Mouse (Mus musculus): ENCODE measurements at regions not wholly inside any gene's neighbourhood (a gene's known extent, or its start where the extent isn't known, plus 50 kb on each side); places are given as distances from the start of the nearest gene placed in this dataset.

DNA sequence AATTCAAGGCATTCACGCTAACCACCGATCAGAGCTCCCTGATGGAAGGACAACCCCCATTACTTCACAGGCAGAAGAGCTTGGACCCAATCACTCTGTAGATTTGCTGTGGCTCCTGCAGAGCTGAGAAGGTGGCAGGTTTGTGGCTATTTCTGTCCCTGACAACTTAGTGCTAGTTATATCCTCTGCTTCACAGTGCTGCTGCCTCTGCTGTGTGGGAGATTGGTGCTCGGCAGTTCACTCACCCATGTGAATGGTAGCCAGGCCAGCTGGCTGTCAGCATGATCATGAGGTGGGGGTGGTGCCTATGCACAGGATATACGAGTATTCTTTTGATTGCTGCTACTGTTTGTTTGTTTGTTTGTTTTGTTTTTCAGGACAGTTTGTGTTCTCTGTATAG lies 113.9 kb downstream of the Gm10131 start:
- Histone ChIP-seq H3K4me1 (ENCODE audit: insufficient read depth, low read depth, low read length) (peaks cover 8% of the 10 kb centered on the region), H3K36me3 (ENCODE audit: insufficient read depth, low read length) (no peaks in the 10 kb centered on the region), H3K9ac (replicated peaks; ENCODE audit: low read depth) (no peak overlapping the region), H3K9me3 (ENCODE audit: low read length) (no peaks in the 10 kb centered on the region), H3K4me2 (replicated peaks; ENCODE audit: low read depth, low read length) (no peak overlapping the region), H3K4me3 (ENCODE audit: low read depth, low read length) (no peak overlapping the region), H3K27me3 (replicated peaks; ENCODE audit: insufficient read depth, low read length) (no peaks in the 10 kb centered on the region), H3K27ac (ENCODE audit: low read length) (no peak overlapping the region)
- TF ChIP-seq CTCF (IDR thresholded peaks at IDR 0.05) = no peak
- no peak for TF ChIP-seq EP300 (IDR thresholded peaks at IDR 0.05)
- ATAC-seq = no peak
- 39% methylated on average over 4 of the region's 4 CpGs for WGBS
- DNase-seq (ENCODE audit: low spot score) = no peak

- H3K9ac ChIP-seq (replicated peaks; ENCODE audit: low read depth) = no peak overlapping the region
- ATAC-seq = peak; percentile 98
- no peaks in the 10 kb centered on the region for H3K27me3 ChIP-seq (replicated peaks; ENCODE audit: insufficient read depth, low read length)
- H3K4me3 ChIP-seq (ENCODE audit: low read depth, low read length) = no peak overlapping the region
- WGBS = 16% methylated on average over 11 of the region's 11 CpGs
- peaks cover 10% of the 10 kb centered on the region for H3K4me1 ChIP-seq (ENCODE audit: insufficient read depth, low read depth, low read length)
- H3K27ac ChIP-seq (ENCODE audit: low read length) = peak overlapping the region; percentile 80
- no peaks in the 10 kb centered on the region for H3K9me3 ChIP-seq (ENCODE audit: low read length)
- TF ChIP-seq CTCF (IDR thresholded peaks at IDR 0.05) (no peak), EP300 (IDR thresholded peaks at IDR 0.05) (peak; percentile 96)
- H3K4me2 ChIP-seq (replicated peaks; ENCODE audit: low read depth, low read length) = no peak overlapping the region
- H3K36me3 ChIP-seq (ENCODE audit: insufficient read depth, low read length) = no peaks in the 10 kb centered on the region
- peak; percentile 94 for DNase-seq (ENCODE audit: low spot score)
These were observed 118.6 kb downstream of the Gm10131 start for GRCm38 (mm10) chr8:33992946-33993345.

DNA sequence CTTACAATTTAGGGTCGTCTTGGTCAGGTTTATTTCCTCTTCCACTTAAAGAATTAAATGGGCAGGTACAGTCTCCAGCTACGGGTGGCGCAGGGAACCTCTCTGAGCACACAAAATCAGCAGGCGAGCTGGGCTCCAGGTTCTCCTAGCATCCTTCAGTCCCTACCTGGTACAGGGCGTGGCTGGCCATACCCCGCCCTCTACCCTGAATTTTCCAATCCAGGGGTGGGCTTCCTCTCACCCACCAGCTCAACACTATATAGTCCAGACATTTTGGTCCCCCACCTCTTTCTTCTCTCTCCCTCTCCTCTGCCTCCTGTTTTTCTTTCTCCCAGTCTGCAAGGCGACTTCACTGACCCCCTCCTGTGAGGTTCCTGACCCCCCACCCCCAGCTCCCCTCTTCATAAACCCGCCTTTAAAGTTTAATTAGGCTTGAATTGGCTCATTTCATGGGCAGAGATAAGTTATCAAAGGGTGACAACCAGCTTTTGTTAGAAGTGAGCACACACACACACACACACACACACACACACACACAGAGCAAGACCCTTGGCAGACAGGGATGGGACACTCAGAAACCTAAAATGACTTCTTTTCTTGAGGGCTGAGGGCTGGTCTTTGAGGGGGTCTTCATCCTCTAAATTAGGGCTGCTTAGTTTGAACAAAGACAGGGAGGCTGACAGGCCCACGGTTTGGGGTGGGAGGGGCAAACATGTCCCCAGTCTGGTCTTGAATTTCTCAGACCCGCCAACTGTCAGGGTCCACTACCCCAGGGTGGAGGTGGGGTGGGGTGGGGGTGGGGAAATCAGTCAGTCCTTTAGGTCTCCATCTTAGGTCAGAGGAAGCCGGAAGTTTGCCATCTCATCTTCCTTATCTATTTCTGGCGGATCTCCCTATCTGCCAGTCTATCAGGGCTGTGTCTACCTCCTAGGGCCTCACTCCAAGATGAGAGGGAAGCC lies 119.3 kb downstream of the Gm10131 start:
- DNase-seq (ENCODE audit: low spot score) (no peak), ATAC-seq (peak; percentile 23)
- Histone ChIP-seq H3K9ac (replicated peaks; ENCODE audit: low read depth) (no peak overlapping the region), H3K27me3 (replicated peaks; ENCODE audit: insufficient read depth, low read length) (no peaks in the 10 kb centered on the region), H3K4me3 (ENCODE audit: low read depth, low read length) (no peak overlapping the region), H3K9me3 (ENCODE audit: low read length) (no peaks in the 10 kb centered on the region), H3K27ac (ENCODE audit: low read length) (peak overlapping the region; percentile 80), H3K36me3 (ENCODE audit: insufficient read depth, low read length) (no peaks in the 10 kb centered on the region), H3K4me1 (ENCODE audit: insufficient read depth, low read depth, low read length) (peaks cover 10% of the 10 kb centered on the region), H3K4me2 (replicated peaks; ENCODE audit: low read depth, low read length) (peak overlapping the region; percentile 28; the same call in 1 of the 2 replicates)
- TF ChIP-seq CTCF (IDR thresholded peaks at IDR 0.05) (no peak), EP300 (IDR thresholded peaks at IDR 0.05) (no peak)
- WGBS = 47% methylated on average over 12 of the region's 12 CpGs

DNA sequence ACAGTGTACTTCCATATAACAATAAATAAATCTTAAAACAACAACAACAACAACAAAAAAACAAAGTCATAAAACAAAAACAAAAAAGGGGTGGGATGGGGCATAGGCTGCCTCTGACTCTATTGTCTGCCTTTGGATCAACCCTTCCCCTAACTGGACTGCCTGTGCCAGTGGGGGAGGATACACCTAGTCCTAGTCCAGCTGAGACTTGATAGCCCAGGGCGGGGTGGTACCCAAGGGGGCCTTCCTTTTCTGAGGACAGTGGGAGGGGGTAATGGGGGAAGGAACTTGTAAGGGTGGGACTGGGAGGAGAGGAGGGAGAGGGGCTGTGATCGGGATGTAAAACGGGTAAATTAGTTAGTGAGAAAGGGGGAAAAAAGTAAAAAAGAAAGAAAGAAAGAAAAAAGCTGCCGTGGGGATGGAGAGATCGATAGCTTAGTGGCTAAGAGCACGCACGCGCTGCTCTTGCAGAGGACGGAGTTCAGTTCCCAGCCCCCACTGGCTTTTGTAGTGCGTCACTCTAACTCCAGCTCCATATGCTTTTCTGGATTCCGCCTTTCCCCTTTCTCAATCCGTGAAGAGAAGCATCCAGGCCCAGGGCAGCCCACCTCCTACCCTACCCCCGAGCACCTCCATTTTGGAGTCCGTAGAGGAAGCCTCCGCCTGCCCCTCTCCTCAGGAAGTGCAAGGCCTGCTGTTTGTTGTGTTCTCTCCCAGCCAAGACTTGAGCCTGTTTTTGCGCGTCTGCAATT lies 120.2 kb downstream of the Gm10131 start:
- H3K27ac ChIP-seq (ENCODE audit: low read length) = peak overlapping the region; percentile 80
- no peak for ATAC-seq
- no peak overlapping the region for H3K9ac ChIP-seq (replicated peaks; ENCODE audit: low read depth)
- no peak for TF ChIP-seq EP300 (IDR thresholded peaks at IDR 0.05)
- no peak for TF ChIP-seq CTCF (IDR thresholded peaks at IDR 0.05)
- WGBS = 40% methylated on average over 17 of the region's 17 CpGs
- no peaks in the 10 kb centered on the region for H3K27me3 ChIP-seq (replicated peaks; ENCODE audit: insufficient read depth, low read length)
- DNase-seq (ENCODE audit: low spot score) = no peak
- H3K36me3 ChIP-seq (ENCODE audit: insufficient read depth, low read length) = no peaks in the 10 kb centered on the region
- H3K9me3 ChIP-seq (ENCODE audit: low read length) = no peaks in the 10 kb centered on the region
- peak overlapping the region; percentile 28; the same call in 1 of the 2 replicates for H3K4me2 ChIP-seq (replicated peaks; ENCODE audit: low read depth, low read length)
- H3K4me1 ChIP-seq (ENCODE audit: insufficient read depth, low read depth, low read length) = peaks cover 10% of the 10 kb centered on the region
- no peak overlapping the region for H3K4me3 ChIP-seq (ENCODE audit: low read depth, low read length)

GRCm38 (mm10) chr8:33990039-33990438 lies 121.5 kb downstream of the Gm10131 start:
- no peaks in the 10 kb centered on the region for H3K9me3 ChIP-seq (ENCODE audit: low read length)
- H3K4me1 ChIP-seq (ENCODE audit: insufficient read depth, low read depth, low read length) = peaks cover 10% of the 10 kb centered on the region
- TF ChIP-seq EP300 (IDR thresholded peaks at IDR 0.05) (no peak), CTCF (IDR thresholded peaks at IDR 0.05) (no peak)
- 69% methylated on average over 9 of the region's 9 CpGs for whole genome bisulfite sequencing
- no peak for DNase-seq (ENCODE audit: low spot score)
- no peak for ATAC-seq
- H3K4me3 ChIP-seq (ENCODE audit: low read depth, low read length) = no peak overlapping the region
- H3K4me2 ChIP-seq (replicated peaks; ENCODE audit: low read depth, low read length) = no peak overlapping the region
- H3K27ac ChIP-seq (ENCODE audit: low read length) = no peak overlapping the region
- no peaks in the 10 kb centered on the region for H3K36me3 ChIP-seq (ENCODE audit: insufficient read depth, low read length)
- H3K27me3 ChIP-seq (replicated peaks; ENCODE audit: insufficient read depth, low read length) = no peaks in the 10 kb centered on the region
- H3K9ac ChIP-seq (replicated peaks; ENCODE audit: low read depth) = no peak overlapping the region

GRCm38 (mm10) chr8:33987755-33988104 lies 123.8 kb downstream of the Gm10131 start:
- Histone ChIP-seq H3K27ac (ENCODE audit: low read length) (no peak overlapping the region), H3K9me3 (ENCODE audit: low read length) (no peaks in the 10 kb centered on the region), H3K27me3 (replicated peaks; ENCODE audit: insufficient read depth, low read length) (no peaks in the 10 kb centered on the region), H3K4me3 (ENCODE audit: low read depth, low read length) (no peak overlapping the region), H3K9ac (replicated peaks; ENCODE audit: low read depth) (no peak overlapping the region), H3K36me3 (ENCODE audit: insufficient read depth, low read length) (no peaks in the 10 kb centered on the region), H3K4me1 (ENCODE audit: insufficient read depth, low read depth, low read length) (peaks cover 3% of the 10 kb centered on the region; the same call in 1 of the 2 replicates), H3K4me2 (replicated peaks; ENCODE audit: low read depth, low read length) (no peak overlapping the region)
- DNase-seq (ENCODE audit: low spot score) (no peak), ATAC-seq (no peak)
- 51% methylated on average over 10 of the region's 10 CpGs for WGBS
- no peak for TF ChIP-seq CTCF (IDR thresholded peaks at IDR 0.05)
- TF ChIP-seq EP300 (IDR thresholded peaks at IDR 0.05) = no peak
